Mouse (Mus musculus) erythroblast, embryonic 14.5 days (primary cell): Measurements from ENCODE around the gene Msto1. TPM values are rescaled to one million over a fixed set of nuclear protein-coding genes. Genes with fewer than 3 reads are reported as not detected.

Experiments used
- H3K27me3 ChIP-seq: 2 replicates; pipeline ENCODE4 v1.6.1; 2012; ENCODE audit warnings: inconsistent platforms; ENCODE audit not compliant: control insufficient read depth
- H3K36me3 ChIP-seq: 2 replicates; pipeline ENCODE4 v1.6.1; 2012; ENCODE audit warnings: mild to moderate bottlenecking, inconsistent platforms; ENCODE audit not compliant: control insufficient read depth
- H3K4me1 ChIP-seq: 2 replicates; pipeline ENCODE4 v1.6.1; 2012; ENCODE audit warnings: inconsistent platforms; ENCODE audit not compliant: control insufficient read depth
- H3K4me3 ChIP-seq: replicated peaks from 2 replicates; pipeline ENCODE3; 2012; ENCODE audit warnings: moderate library complexity, mild to moderate bottlenecking, inconsistent platforms
- H3K9me3 ChIP-seq: 2 replicates; pipeline ENCODE4 v1.6.1; 2012; ENCODE audit warnings: low read length, inconsistent platforms, mixed read lengths; ENCODE audit not compliant: control insufficient read depth
- GATA1 ChIP-seq: IDR thresholded peaks from 2 replicates; pipeline ENCODE4 v1.6.1; 2012; ENCODE audit warnings: low read length, inconsistent platforms, mixed read lengths
- TAL1 ChIP-seq: IDR thresholded peaks from 3 replicates; pipeline ENCODE4 v1.6.1; 2012; ENCODE audit warnings: low read length, inconsistent platforms, mixed read lengths
- polyA plus RNA-seq: library from polyadenylated mRNA; stranded (reverse); fragments of >175 nt; gene quantifications from 2 replicates; pipeline ENCODE4 v1.2.3, GENCODE M21; 2012

Msto1 gene
- polyA plus RNA-seq, 1 experiment, result 0.23 TPM

DNA sequence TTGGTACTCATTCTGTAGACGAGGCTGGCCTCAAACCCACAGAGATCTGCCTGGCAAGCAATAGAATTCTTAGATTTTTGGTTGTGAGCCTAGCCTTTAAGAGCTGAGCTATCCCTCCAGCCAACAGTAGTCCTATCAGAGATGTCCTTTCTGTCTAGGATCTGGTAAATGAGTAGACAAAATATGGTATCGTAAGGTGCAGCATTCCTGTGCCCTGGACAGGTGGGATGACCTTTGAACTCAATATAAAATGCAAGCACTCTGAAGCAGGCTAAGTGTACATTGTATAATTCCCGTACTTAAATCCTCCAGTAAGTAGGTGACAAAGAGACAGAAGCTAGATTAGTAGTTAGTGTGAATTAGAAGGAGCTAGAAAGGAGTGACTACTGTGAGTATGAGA is 51.7 kb downstream of the Msto1 start:
- no peak overlapping the region for H3K4me3 ChIP-seq
- H3K36me3 ChIP-seq, result peaks cover 91% of the 10 kb centered on the region
- no peaks in the 10 kb centered on the region for H3K27me3 ChIP-seq
- H3K4me1 ChIP-seq, result no peaks in the 10 kb centered on the region
- no peak for TF ChIP-seq GATA1
- TF ChIP-seq TAL1, result no peak
- H3K9me3 ChIP-seq, result no peaks in the 10 kb centered on the region

DNA sequence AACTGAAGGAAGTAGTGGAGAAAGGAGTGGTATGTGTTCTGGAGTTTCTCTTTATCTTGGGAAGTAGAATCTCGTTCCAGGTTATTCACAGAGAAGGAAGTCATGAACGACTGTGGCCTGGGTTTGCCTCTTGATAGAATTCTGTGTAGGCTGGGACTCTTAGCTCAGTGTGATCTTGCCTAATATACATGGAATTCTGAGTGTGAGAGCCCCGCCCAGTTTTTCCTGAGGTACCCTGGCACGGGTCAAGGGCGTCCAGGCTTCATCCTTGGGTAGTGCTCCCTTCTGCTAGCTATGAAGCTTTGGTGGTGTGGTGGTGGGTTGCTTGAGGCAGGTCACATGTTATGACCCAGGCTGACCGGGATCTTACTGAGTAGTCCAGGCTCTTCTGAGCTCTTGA is 58.0 kb downstream of the Msto1 start:
- Histone ChIP-seq H3K36me3 (peaks cover 80% of the 10 kb centered on the region), H3K27me3 (no peaks in the 10 kb centered on the region), H3K9me3 (no peaks in the 10 kb centered on the region), H3K4me3 (no peak overlapping the region), H3K4me1 (no peaks in the 10 kb centered on the region)
- no peak for TF ChIP-seq GATA1
- no peak for TF ChIP-seq TAL1

Other genes starting within 250 kb of the Msto1 start
- 0.32 and 0.37 TPM in 2 replicates for gene Khdc4, start 228.2 kb downstream of the Msto1 start, polyA plus RNA-seq
- 3.6 and 4.6 TPM in 2 replicates for gene Rit1, start 197.2 kb downstream of the Msto1 start, polyA plus RNA-seq
- 0.02 TPM in 1 of 2 replicates, not detected in the other for gene Syt11, start 138.8 kb downstream of the Msto1 start, polyA plus RNA-seq
- 1.1 and 1.2 TPM in 2 replicates for gene Gon4l, start 78.8 kb downstream of the Msto1 start, polyA plus RNA-seq
- 0.23 and 0.25 TPM in 2 replicates for gene Ash1l, start 36.6 kb upstream of the Msto1 start, polyA plus RNA-seq
- 9.4 and 17.0 TPM in 2 replicates for gene Dap3, start 37.2 kb upstream of the Msto1 start, polyA plus RNA-seq
- 0.34 and 0.49 TPM in 2 replicates for gene Rusc1, start 179.3 kb upstream of the Msto1 start, polyA plus RNA-seq
- 0.09 TPM in 1 of 2 replicates, not detected in the other for gene Gm43738, start 187.1 kb upstream of the Msto1 start, polyA plus RNA-seq
- 1.1 and 1.3 TPM in 2 replicates for gene Fdps, start 188.0 kb upstream of the Msto1 start, polyA plus RNA-seq
- gene Pklr, start 222.1 kb upstream of the Msto1 start, polyA plus RNA-seq, result 50.9 and 55.5 TPM in 2 replicates
- gene Hcn3, start 246.2 kb upstream of the Msto1 start, polyA plus RNA-seq, result 0.02 TPM in 2 replicates